Mouse (Mus musculus) bone marrow macrophage, adult 2 months (primary cell): ENCODE measurements around the gene Dync1li2.

ENCODE experiments used
- CTCF ChIP-seq: IDR thresholded peaks from 2 replicates; pipeline ENCODE4 v1.5.1; 2012; ENCODE audit warnings: low read depth, mild to moderate bottlenecking, low read length, moderate library complexity
- POLR2A ChIP-seq: IDR thresholded peaks from 2 replicates; pipeline ENCODE4 v1.6.1; 2012; ENCODE audit warnings: mild to moderate bottlenecking, low read depth, low read length, borderline replicate concordance

DNA sequence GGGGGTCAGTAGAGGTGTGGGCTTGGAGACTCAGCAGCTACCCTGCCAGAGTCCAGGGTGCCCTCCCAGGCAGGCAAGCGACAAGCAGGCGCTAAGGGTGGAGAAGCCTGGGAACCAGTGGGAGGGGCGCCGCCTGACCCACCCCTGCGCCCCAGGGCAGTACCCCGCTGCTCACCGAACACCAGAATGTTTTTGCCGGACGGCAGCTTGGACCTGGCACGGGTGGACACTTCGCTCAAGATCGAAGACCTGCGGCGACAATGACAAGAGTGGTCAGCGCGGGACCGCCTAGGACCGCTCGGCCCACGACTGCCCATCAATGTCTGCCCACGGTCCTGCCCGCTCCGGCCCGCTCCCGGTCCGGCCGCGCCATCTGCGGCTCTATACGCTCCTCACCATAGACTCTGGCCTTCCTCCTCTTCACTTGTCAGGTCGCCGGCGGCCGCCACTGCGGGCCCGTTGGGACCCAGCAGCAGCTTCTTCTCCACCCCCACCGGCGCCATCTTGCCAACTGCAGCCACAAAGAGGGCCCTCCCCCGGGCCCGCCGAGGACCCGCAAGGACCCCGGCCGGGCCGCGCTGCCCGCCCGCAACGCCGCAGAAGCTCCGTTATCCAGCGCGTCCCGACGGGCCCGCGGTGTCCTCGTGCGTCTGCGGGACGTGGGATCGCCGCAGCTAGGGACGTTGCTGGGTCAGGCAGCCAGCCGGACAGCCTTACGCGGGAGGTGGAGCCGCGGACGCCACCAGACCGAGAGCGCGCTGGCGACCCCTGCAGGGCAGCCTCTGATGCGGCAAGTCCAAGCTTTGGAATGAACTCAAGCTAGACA lies at the start of gene Dync1li2:
- TF ChIP-seq CTCF (peak; percentile 36; the same call in 1 of the 2 replicates), POLR2A (no peak)
